Mouse (Mus musculus): ENCODE data around the gene Mxra8. TPM values are rescaled to one million over a fixed set of nuclear protein-coding genes. Genes with fewer than 3 reads are reported as not detected.

Gene Mxra8
- polyA plus RNA-seq (2015; fragmentation: Nextera tagmentation; extraction: Ambion mirVana) = 32.5 and 32.7 TPM in 2 replicates

GRCm38 (mm10) chr4:155839483-155839910 lies at the start of gene Mxra8:
Gene Mxra8, plus strand, starts transcription at chr4:155839680.
- Histone ChIP-seq H3K36me3 (no peaks in the 10 kb centered on the region), H3K9ac (0 out of 2 replicates have a peak within 1 kb of the TSS, but pooled peaks have one; percentile 17), H3K4me2 (peak within 1 kb of the TSS; percentile 52), H3K4me3 (peak within 1 kb of the TSS; percentile 21), H3K27ac (replicated peaks) (peak within 1 kb of the TSS; percentile 6; the same call in 1 of the 2 replicates), H3K27me3 (peaks cover 6% of the 10 kb centered on the region), H3K9me3 (no peaks in the 10 kb centered on the region), H3K4me1 (replicated peaks) (peaks cover 14% of the 10 kb centered on the region)
- peak; percentile 55 for ATAC-seq (ENCODE audit: low FRiP score, low read depth)
- 3% methylated on average over 16 of the region's 16 CpGs for WGBS

DNA sequence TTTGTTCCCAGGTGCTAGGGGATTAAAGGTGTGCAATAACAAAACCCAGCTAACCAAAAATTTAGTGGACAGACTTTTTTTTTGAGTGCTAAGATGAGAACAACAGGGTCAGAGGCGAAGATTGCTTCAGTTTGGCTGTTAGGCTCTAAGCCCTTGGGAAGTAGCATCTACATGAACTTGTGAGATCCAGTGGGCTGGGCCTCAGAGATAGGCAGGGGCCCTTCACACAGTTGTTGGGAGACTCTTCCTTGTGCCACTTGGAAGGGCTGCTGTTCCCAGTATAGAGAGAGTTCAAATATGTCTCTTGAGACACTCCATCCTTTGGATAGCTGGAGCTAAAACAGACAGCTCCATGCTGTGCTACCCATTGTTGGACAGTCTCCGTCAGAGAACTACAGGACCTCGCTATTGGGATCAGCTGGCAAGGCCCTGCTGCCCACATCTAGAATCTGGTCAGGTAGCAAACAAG lies 49.4 kb upstream of the Mxra8 start, which contains the start of gene Ankrd65:
Ankrd65 (plus strand) TSS at position 419 of the 469 bp plus-strand sequence.
- Histone ChIP-seq H3K4me1 (replicated peaks) (peaks cover 4% of the 10 kb centered on the region; the same call in 1 of the 2 replicates), H3K36me3 (no peaks in the 10 kb centered on the region), H3K4me2 (no peak within 1 kb of the TSS), H3K9me3 (no peaks in the 10 kb centered on the region), H3K4me3 (no peak within 1 kb of the TSS), H3K9ac (no peak within 1 kb of the TSS), H3K27ac (replicated peaks) (no peak within 1 kb of the TSS), H3K27me3 (no peaks in the 10 kb centered on the region)
- no peak for ATAC-seq (ENCODE audit: low FRiP score, low read depth)
- WGBS = 61% methylated on average over 3 of the region's 3 CpGs

- Histone ChIP-seq H3K36me3 (no peaks in the 10 kb centered on the region), H3K4me3 (no peak overlapping the region), H3K4me2 (no peak overlapping the region), H3K27ac (replicated peaks) (no peak overlapping the region), H3K9me3 (no peaks in the 10 kb centered on the region), H3K4me1 (replicated peaks) (no peaks in the 10 kb centered on the region), H3K27me3 (no peaks in the 10 kb centered on the region), H3K9ac (no peak overlapping the region)
- ATAC-seq (ENCODE audit: low FRiP score, low read depth) = no peak
- 68% methylated on average over 3 of the region's 3 CpGs for WGBS
Measured at GRCm38 (mm10) chr4:155790650-155791161, 48.8 kb upstream of the Mxra8 start.

DNA sequence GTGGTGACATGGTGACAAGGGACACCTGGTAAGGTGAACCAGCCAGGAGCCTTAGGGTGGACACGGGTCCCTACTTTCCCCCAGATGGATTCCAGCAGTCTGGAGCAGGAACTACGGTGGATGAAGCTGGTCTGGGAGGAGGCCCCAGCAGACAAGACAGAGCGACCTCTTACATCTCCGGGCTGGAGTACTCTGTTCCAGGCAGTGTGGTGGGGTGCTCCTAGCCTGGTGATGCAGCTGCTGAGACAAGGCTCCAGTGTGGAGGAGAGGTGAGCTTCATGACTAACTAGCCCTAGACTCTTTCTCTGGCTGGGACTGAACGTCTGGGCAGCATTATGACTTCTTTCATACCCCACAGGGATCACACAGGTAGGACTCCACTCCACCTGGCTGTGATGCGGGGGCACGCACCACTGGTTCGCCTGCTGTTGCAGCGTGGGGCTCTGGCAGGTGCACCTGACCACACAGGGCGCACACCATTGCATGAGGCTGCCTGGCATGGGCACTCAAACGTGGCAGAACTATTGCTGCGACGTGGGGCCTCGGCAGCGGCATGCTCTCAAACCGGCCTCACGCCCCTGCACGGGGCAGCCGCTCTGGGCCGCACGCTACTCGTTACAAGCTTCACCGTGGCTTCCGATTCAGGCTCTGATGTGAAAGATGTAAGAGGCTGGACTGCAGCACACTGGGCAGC lies 48.1 kb upstream of the Mxra8 start:
- no peaks in the 10 kb centered on the region for H3K36me3 ChIP-seq
- H3K9me3 ChIP-seq = no peaks in the 10 kb centered on the region
- H3K27ac ChIP-seq (replicated peaks) = no peak overlapping the region
- 72% methylated on average over 24 of the region's 24 CpGs for WGBS
- no peaks in the 10 kb centered on the region for H3K4me1 ChIP-seq (replicated peaks)
- no peak overlapping the region for H3K4me2 ChIP-seq
- H3K9ac ChIP-seq = no peak overlapping the region
- H3K4me3 ChIP-seq = no peak overlapping the region
- H3K27me3 ChIP-seq = no peaks in the 10 kb centered on the region
- no peak for ATAC-seq (ENCODE audit: low FRiP score, low read depth)

DNA sequence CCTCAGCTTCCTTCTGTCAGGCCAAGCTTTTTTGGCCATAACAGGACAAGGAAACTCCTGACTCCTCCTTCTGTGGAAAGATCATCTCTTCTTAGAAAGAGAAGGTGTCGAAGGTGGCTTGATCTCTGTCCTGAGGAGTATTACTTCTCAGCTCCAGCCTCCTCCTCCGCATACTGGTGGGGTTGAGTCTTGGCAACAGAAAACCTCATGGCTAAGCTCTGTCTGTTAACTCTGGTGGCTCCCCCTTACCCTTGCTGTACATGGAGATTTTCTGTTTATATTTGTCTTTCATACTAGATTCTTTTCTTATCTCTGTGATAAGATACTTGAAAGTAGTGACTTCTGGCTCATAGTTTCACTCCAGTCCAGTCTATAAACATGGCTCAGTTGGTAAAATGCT lies 45.8 kb upstream of the Mxra8 start:
- Histone ChIP-seq H3K36me3 (no peaks in the 10 kb centered on the region), H3K4me1 (replicated peaks) (no peaks in the 10 kb centered on the region), H3K4me2 (no peak overlapping the region), H3K9me3 (no peaks in the 10 kb centered on the region), H3K4me3 (no peak overlapping the region), H3K27ac (replicated peaks) (no peak overlapping the region), H3K9ac (no peak overlapping the region), H3K27me3 (no peaks in the 10 kb centered on the region)
- WGBS = 81% methylated on average over 2 of the region's 2 CpGs
- no peak for ATAC-seq (ENCODE audit: low FRiP score, low read depth)

DNA sequence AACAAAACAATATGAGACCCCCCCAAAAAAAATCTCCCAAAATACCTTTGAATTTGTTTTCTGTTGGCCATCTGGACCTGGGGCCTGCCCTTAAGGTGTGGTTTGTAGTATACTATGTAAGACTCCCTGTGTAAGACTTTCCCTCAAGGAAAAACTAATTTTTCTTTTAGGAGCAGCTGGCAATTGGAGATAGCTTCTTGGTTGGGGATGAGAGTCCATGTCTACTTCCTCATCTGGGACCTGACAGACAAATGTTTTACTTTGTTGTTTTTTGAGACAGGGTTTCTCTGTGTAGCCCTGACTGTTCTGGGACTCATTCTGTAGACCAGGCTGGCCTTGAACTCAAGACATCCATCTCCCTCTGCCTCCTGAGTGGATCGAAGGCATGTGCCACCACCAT lies 37.4 kb upstream of the Mxra8 start:
- no peak overlapping the region for H3K9ac ChIP-seq
- H3K4me1 ChIP-seq (replicated peaks) = peaks cover 23% of the 10 kb centered on the region
- H3K27me3 ChIP-seq = 0 out of 2 replicates have a peak, but pooled peaks cover 2% of the 10 kb centered on the region
- WGBS = 81% methylated on average over 1 of the region's 1 CpGs
- H3K36me3 ChIP-seq = peaks cover 3% of the 10 kb centered on the region; the same call in 1 of the 2 replicates
- no peaks in the 10 kb centered on the region for H3K9me3 ChIP-seq
- no peak overlapping the region for H3K4me3 ChIP-seq
- no peak overlapping the region for H3K27ac ChIP-seq (replicated peaks)
- H3K4me2 ChIP-seq = no peak overlapping the region
- no peak for ATAC-seq (ENCODE audit: low FRiP score, low read depth)

GRCm38 (mm10) chr4:155802741-155803339 lies 36.6 kb upstream of the Mxra8 start, which contains the start of gene Mrpl20:
Gene Mrpl20, plus strand, starts transcription at chr4:155802878.
- ATAC-seq (ENCODE audit: low FRiP score, low read depth) = peak; percentile 73; the same call in 1 of the 2 replicates
- 0 out of 2 replicates have a peak, but pooled peaks cover 2% of the 10 kb centered on the region for H3K27me3 ChIP-seq
- H3K4me2 ChIP-seq = peak within 1 kb of the TSS; percentile 83
- peak within 1 kb of the TSS; percentile 61 for H3K27ac ChIP-seq (replicated peaks)
- H3K4me3 ChIP-seq = peak within 1 kb of the TSS; percentile 58
- peaks cover 9% of the 10 kb centered on the region for H3K36me3 ChIP-seq
- WGBS = 6% methylated on average over 12 of the region's 12 CpGs
- peak within 1 kb of the TSS; percentile 57 for H3K9ac ChIP-seq
- H3K9me3 ChIP-seq = no peaks in the 10 kb centered on the region
- peaks cover 23% of the 10 kb centered on the region for H3K4me1 ChIP-seq (replicated peaks)

GRCm38 (mm10) chr4:155803340-155804041 lies 36.0 kb upstream of the Mxra8 start:
- peak; percentile 98 for ATAC-seq (ENCODE audit: low FRiP score, low read depth)
- Histone ChIP-seq H3K9me3 (no peaks in the 10 kb centered on the region), H3K27ac (replicated peaks) (peak overlapping the region; percentile 61), H3K27me3 (0 out of 2 replicates have a peak, but pooled peaks cover 2% of the 10 kb centered on the region), H3K9ac (peak overlapping the region; percentile 57), H3K4me2 (peak overlapping the region; percentile 83), H3K4me1 (replicated peaks) (peaks cover 23% of the 10 kb centered on the region), H3K4me3 (peak overlapping the region; percentile 58), H3K36me3 (peaks cover 16% of the 10 kb centered on the region)
- under 1% methylated on average over 58 of the region's 58 CpGs for WGBS

- no peak overlapping the region for H3K4me2 ChIP-seq
- H3K9me3 ChIP-seq = no peaks in the 10 kb centered on the region
- no peak overlapping the region for H3K9ac ChIP-seq
- no peaks in the 10 kb centered on the region for H3K27me3 ChIP-seq
- H3K36me3 ChIP-seq = peaks cover 40% of the 10 kb centered on the region
- 89% methylated on average over 3 of the region's 3 CpGs for WGBS
- no peak for ATAC-seq (ENCODE audit: low FRiP score, low read depth)
- no peak overlapping the region for H3K27ac ChIP-seq (replicated peaks)
- peaks cover 28% of the 10 kb centered on the region for H3K4me1 ChIP-seq (replicated peaks)
- no peak overlapping the region for H3K4me3 ChIP-seq
Measured at GRCm38 (mm10) chr4:155807841-155808240, 31.6 kb upstream of the Mxra8 start.

DNA sequence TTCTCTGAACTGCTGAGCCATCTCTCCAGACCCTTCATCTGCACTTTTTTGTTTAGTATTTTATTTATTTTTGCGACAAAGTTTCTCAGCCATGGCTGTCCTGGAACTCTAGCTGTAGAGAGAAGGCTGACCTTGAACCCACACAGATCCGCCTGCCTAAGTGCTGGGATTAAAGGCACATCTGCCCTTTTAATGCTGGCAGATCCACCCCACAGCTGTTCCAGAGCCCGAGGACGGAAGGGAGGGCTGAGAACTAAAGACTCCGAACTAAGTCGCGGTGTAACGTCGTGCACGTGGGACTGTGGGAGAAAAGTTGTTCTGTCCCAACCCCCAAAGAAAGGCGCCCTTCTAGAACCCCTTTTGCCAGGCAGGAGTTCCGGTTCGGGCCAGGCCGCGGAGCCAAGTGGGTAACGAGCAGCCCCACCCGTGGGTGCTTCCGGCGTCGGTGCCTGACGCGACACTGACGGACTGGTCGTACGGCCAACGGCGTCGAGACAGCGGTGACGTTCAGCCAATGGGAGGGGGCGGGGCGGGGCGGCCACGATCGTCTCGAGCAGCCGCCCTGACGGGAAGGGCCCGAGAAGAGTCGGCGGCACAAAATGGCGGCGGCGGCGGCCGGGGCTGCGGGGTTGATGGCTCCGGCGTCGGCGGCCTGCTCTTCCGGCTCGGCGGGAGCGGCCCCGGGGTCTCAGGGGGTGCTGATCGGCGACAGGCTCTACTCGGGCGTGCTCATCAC lies 27.4 kb upstream of the Mxra8 start, which contains the start of gene Ccnl2:
Ccnl2 (plus strand) TSS at position 561 of the 736 bp plus-strand sequence.
- Histone ChIP-seq H3K27ac (replicated peaks) (peak within 1 kb of the TSS; percentile 92), H3K4me1 (replicated peaks) (peaks cover 31% of the 10 kb centered on the region), H3K4me2 (peak within 1 kb of the TSS; percentile 83), H3K36me3 (peaks cover 59% of the 10 kb centered on the region), H3K9me3 (no peaks in the 10 kb centered on the region), H3K9ac (peak within 1 kb of the TSS; percentile 97), H3K4me3 (peak within 1 kb of the TSS; percentile 96), H3K27me3 (no peaks in the 10 kb centered on the region)
- peak; percentile 99 for ATAC-seq (ENCODE audit: low FRiP score, low read depth)
- under 1% methylated on average over 58 of the region's 60 CpGs for WGBS

GRCm38 (mm10) chr4:155812665-155813181 lies 26.8 kb upstream of the Mxra8 start:
- peaks cover 31% of the 10 kb centered on the region for H3K4me1 ChIP-seq (replicated peaks)
- peak overlapping the region; percentile 83 for H3K4me2 ChIP-seq
- H3K27me3 ChIP-seq = no peaks in the 10 kb centered on the region
- H3K36me3 ChIP-seq = peaks cover 60% of the 10 kb centered on the region
- under 1% methylated on average over 49 of the region's 49 CpGs for WGBS
- peak overlapping the region; percentile 92 for H3K27ac ChIP-seq (replicated peaks)
- H3K9me3 ChIP-seq = no peaks in the 10 kb centered on the region
- peak; percentile 63 for ATAC-seq (ENCODE audit: low FRiP score, low read depth)
- H3K4me3 ChIP-seq = peak overlapping the region; percentile 96
- H3K9ac ChIP-seq = peak overlapping the region; percentile 97
